Mouse (Mus musculus) embryonic fibroblast, embryonic 13.5 days (primary cell): Measurements from ENCODE around the gene Cyth1. TPM values are rescaled to one million over a fixed set of nuclear protein-coding genes. Genes with fewer than 3 reads are reported as not detected.
A peak's percentile ranks its signal among the peaks of the same experiment; 100 is the strongest.

Experiments used
- H3K27ac ChIP-seq: 2 replicates; pipeline ENCODE4 v1.5.1; 2012; ENCODE audit warnings: low read length, control low read depth, inconsistent platforms; ENCODE audit not compliant: insufficient read depth
- H3K4me1 ChIP-seq: 2 replicates; pipeline ENCODE4 v1.6.1; 2011; ENCODE audit warnings: low read length; ENCODE audit not compliant: control insufficient read depth, insufficient read depth
- H3K4me3 ChIP-seq: 2 replicates; pipeline ENCODE4 v1.5.1; 2011; ENCODE audit warnings: mild to moderate bottlenecking, control low read depth, low read length; ENCODE audit not compliant: insufficient read depth
- CTCF ChIP-seq: IDR thresholded peaks from 2 replicates; pipeline ENCODE4 v1.5.1; 2011; ENCODE audit warnings: mild to moderate bottlenecking, control low read depth, low read length, moderate library complexity, borderline replicate concordance; ENCODE audit not compliant: insufficient read depth
- POLR2A ChIP-seq: IDR thresholded peaks from 2 replicates; pipeline ENCODE4 v1.6.1; 2011; ENCODE audit warnings: low read depth, mild to moderate bottlenecking, control low read depth, low read length, moderate library complexity
- polyA plus RNA-seq: library from polyadenylated mRNA; stranded (reverse); fragments of >200 nt; gene quantifications from 2 replicates; pipeline ENCODE4 v1.2.4, GENCODE M21; 2011; ENCODE audit warnings: low read depth; ENCODE audit not compliant: missing spikeins, insufficient read length

The Cyth1 gene
- polyA plus RNA-seq, 1 experiment = 11.8 TPM

GRCm38 (mm10) chr11:118102838-118103237 lies 145.6 kb downstream of the Cyth1 start:
- no peak overlapping the region for H3K4me3 ChIP-seq
- peak; percentile 100 for TF ChIP-seq CTCF
- no peak for TF ChIP-seq POLR2A
- no peak overlapping the region for H3K27ac ChIP-seq
- no peaks in the 10 kb centered on the region for H3K4me1 ChIP-seq

DNA sequence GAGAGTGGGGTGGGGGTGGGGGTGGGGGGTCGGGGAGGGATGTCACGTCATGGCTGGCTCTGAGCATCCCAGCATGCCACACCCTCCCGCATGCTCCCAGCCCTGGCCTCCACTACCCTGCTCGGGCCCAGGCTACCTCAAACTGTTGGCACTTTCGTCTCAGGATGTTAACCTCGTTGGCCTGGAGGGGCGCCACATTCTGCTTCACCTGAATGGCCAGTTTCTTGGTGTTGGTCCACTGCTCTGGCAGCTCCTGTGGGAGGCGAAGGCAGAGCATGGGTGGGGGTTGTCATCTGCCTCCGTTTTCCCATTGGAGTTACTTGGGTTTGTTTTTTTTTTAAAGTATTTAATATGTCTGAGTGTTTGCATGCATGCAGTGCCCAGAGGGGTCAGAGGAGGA lies 147.3 kb downstream of the Cyth1 start:
- no peaks in the 10 kb centered on the region for H3K4me1 ChIP-seq
- no peak overlapping the region for H3K4me3 ChIP-seq
- TF ChIP-seq POLR2A (no peak), CTCF (no peak)
- H3K27ac ChIP-seq = no peak overlapping the region

DNA sequence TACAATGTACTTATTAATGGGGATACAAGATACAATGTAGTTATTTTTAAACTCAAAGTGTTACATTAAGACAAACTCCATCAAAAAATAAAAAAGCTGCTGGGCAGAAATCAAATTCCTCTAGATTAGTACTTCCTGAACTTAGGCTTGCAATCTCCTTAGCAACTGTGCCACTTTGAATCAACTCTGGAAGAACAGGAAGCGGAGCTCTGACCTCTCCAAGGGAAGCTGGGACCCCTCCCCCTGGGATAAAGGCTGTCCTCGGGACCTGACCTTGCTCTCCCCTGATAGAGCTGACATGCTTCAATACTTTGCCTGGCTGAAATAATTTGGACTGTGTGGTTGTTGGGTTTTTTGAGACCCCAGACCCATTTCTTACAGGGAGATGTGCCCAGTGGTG lies 151.7 kb downstream of the Cyth1 start:
- no peak overlapping the region for H3K27ac ChIP-seq
- no peak for TF ChIP-seq CTCF
- no peak for TF ChIP-seq POLR2A
- no peaks in the 10 kb centered on the region for H3K4me1 ChIP-seq
- no peak overlapping the region for H3K4me3 ChIP-seq

DNA sequence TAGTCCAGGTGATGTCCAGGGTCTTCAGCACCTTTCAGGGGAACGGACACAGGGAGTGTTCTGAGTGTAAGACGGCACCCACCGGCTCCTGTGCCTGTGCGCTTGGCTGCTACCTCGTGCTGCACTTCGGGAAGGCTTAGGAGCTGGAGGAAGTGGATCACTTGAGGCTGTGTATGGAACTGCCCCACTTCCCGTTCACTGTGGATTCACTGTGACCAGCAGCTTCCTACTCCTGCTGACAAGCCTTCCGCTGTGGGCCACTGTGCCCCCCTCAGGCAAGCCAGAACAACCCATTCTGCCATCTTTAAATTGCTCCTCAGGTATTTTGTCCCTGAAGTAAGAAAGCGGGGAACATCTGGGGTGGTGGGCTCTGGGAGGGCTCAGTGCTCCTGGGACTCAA lies 153.4 kb downstream of the Cyth1 start:
- no peak for TF ChIP-seq CTCF
- no peak for TF ChIP-seq POLR2A
- no peaks in the 10 kb centered on the region for H3K4me1 ChIP-seq
- no peak overlapping the region for H3K4me3 ChIP-seq
- no peak overlapping the region for H3K27ac ChIP-seq

GRCm38 (mm10) chr11:118091002-118091670 lies 157.3 kb downstream of the Cyth1 start:
- Histone ChIP-seq H3K4me1 (no peaks in the 10 kb centered on the region), H3K4me3 (no peak overlapping the region), H3K27ac (no peak overlapping the region)
- TF ChIP-seq POLR2A (no peak), CTCF (peak; percentile 20; the same call in 1 of the 2 replicates)

DNA sequence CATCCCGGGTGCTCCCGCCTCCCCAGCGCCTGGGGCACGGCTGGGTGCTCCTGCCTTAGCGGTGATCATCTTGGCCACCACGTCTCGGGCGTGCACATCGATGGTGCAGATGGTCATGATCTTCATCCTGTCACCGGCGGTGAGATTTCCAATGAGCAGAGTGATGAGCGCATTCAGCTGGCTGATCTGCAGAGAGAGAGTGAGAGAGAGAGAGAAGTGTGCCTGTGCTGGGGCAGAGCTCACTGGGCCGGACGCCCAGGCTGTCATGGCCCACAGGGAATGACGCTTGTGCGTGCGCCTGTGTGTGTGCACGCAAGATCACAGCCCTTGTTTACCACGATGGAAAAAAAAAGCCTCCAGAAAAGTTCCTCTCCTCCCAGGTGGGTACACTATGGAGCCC lies 159.5 kb downstream of the Cyth1 start:
- no peak overlapping the region for H3K4me3 ChIP-seq
- TF ChIP-seq CTCF (no peak), POLR2A (no peak)
- H3K27ac ChIP-seq = no peak overlapping the region
- no peaks in the 10 kb centered on the region for H3K4me1 ChIP-seq

GRCm38 (mm10) chr11:118085961-118086360 lies 162.4 kb downstream of the Cyth1 start:
- no peak overlapping the region for H3K27ac ChIP-seq
- H3K4me1 ChIP-seq = no peaks in the 10 kb centered on the region
- TF ChIP-seq CTCF = no peak
- no peak overlapping the region for H3K4me3 ChIP-seq

DNA sequence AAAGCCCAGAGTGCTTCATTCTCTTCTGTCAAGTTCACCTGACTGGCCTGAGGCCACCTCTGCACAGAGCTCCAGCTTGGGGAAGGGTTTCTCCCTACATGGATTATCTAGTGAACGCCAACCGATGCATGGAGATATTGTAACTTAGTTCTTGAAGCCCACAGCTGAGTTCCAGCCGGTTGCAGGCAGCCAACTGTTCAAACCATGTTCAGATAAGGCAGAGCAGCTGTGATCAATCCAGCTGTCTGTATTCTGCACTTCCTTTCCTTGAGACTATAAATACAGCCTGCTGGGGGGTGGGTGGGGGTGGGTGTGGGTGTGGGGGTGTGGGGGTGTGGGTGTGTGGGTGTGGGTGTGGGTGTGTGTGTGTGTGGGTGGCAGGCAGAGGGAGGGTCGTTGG lies 163.2 kb downstream of the Cyth1 start:
- no peak overlapping the region for H3K4me3 ChIP-seq
- no peaks in the 10 kb centered on the region for H3K4me1 ChIP-seq
- TF ChIP-seq CTCF (no peak), POLR2A (no peak)
- no peak overlapping the region for H3K27ac ChIP-seq

- TF ChIP-seq CTCF = no peak
- no peak for TF ChIP-seq POLR2A
- H3K4me1 ChIP-seq = no peaks in the 10 kb centered on the region
These were observed 164.1 kb downstream of the Cyth1 start for GRCm38 (mm10) chr11:118084266-118084665.

GRCm38 (mm10) chr11:118083811-118084210 lies 164.6 kb downstream of the Cyth1 start:
- H3K4me3 ChIP-seq = no peak overlapping the region
- no peaks in the 10 kb centered on the region for H3K4me1 ChIP-seq
- peak; percentile 31; the same call in 1 of the 2 replicates for TF ChIP-seq CTCF
- TF ChIP-seq POLR2A = no peak
- no peak overlapping the region for H3K27ac ChIP-seq

More at GRCm38 (mm10) chr11:118084266-118084665, 164.1 kb downstream of the Cyth1 start:
- H3K4me3 ChIP-seq = no peak overlapping the region
- no peak overlapping the region for H3K27ac ChIP-seq

DNA sequence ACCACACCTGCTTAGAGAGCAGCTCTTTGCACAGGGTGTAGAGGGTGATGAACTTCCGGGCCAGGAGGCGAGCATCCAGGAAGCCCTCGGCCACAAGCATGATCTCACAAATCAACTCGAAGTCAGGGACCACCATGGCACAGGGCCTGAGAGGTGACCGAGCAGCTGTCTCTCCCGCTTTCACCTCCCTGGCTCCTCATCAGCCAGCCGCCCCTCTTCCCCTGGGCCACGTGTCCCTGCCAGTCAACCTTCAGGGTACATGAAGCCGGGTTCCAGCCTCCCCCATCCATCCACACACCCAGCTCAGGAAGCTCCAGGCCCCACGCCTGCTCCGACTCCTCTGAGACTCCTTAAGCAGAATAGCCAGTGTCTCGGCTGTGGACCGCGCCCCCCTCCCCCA lies 166.1 kb downstream of the Cyth1 start:
- Histone ChIP-seq H3K27ac (no peak overlapping the region), H3K4me3 (no peak overlapping the region), H3K4me1 (no peaks in the 10 kb centered on the region)
- TF ChIP-seq POLR2A (no peak), CTCF (no peak)

Other genes starting within 250 kb of the Cyth1 start
- not detected in 2 replicates for gene Dnah17, start 118.0 kb downstream of the Cyth1 start, polyA plus RNA-seq
- 19.4 and 21.6 TPM in 2 replicates for gene Usp36, start 41.7 kb upstream of the Cyth1 start, polyA plus RNA-seq
- gene Cep295nl, start 93.9 kb upstream of the Cyth1 start, polyA plus RNA-seq = 5.2 and 6.1 TPM in 2 replicates
- gene Timp2, start 107.1 kb upstream of the Cyth1 start, polyA plus RNA-seq = 967 and 1,083 TPM in 2 replicates
- 116 and 144 TPM in 2 replicates for gene Lgals3bp, start 153.5 kb upstream of the Cyth1 start, polyA plus RNA-seq
- gene Cant1, start 170.5 kb upstream of the Cyth1 start, polyA plus RNA-seq = 28.2 and 29.9 TPM in 2 replicates
- 20.1 and 23.0 TPM in 2 replicates for gene C1qtnf1, start 179.6 kb upstream of the Cyth1 start, polyA plus RNA-seq
- gene Engase, start 228.2 kb upstream of the Cyth1 start, polyA plus RNA-seq = 2.7 and 3.5 TPM in 2 replicates